Mouse (Mus musculus) cerebellum, postnatal 14 days (tissue): ENCODE measurements around the gene Hes1.
"Not testable (repeated sequence)": the region's sequence is repeated elsewhere in the genome, so short reads cannot be mapped to it uniquely, and the experiment has no call there.

Experiments
- DNase-seq, 2 experiments: peaks; one replicate each; pipeline ENCODE4 v3.0.0; 2021; ENCODE audit warnings: mixed read lengths in 2 of 2

The Hes1 gene

GRCm38 (mm10) chr16:30073317-30073716, 9.1 kb downstream of the Hes1 start:
- no peak for DNase-seq

- no peak for DNase-seq
Observed at GRCm38 (mm10) chr16:30081498-30081897, 17.3 kb downstream of the Hes1 start.

GRCm38 (mm10) chr16:30081980-30082379, 17.8 kb downstream of the Hes1 start:
- DNase-seq, result no peak

- no peak for DNase-seq
Observed at GRCm38 (mm10) chr16:30082965-30083364, 18.8 kb downstream of the Hes1 start.

- DNase-seq, result no peak
Observed at GRCm38 (mm10) chr16:30083536-30083935, 19.4 kb downstream of the Hes1 start.

- DNase-seq, result no peak
Observed at GRCm38 (mm10) chr16:30088646-30089045, 24.5 kb downstream of the Hes1 start.

- no peak for DNase-seq
Observed at GRCm38 (mm10) chr16:30090200-30090865, 26.1 kb downstream of the Hes1 start.

GRCm38 (mm10) chr16:30096050-30096449, 31.9 kb downstream of the Hes1 start:
- no peak for DNase-seq

- DNase-seq, result no peak
Observed at GRCm38 (mm10) chr16:30096475-30096874, 32.3 kb downstream of the Hes1 start.

GRCm38 (mm10) chr16:30099124-30099523, 34.9 kb downstream of the Hes1 start:
- DNase-seq, result no peak

GRCm38 (mm10) chr16:30102149-30102915, 38.1 kb downstream of the Hes1 start:
- no peak for DNase-seq

- no peak for DNase-seq
Observed at GRCm38 (mm10) chr16:30102982-30103381, 38.8 kb downstream of the Hes1 start.

GRCm38 (mm10) chr16:30103495-30103894, 39.3 kb downstream of the Hes1 start:
- no peak for DNase-seq

GRCm38 (mm10) chr16:30104363-30104762, 40.2 kb downstream of the Hes1 start:
- no peak for DNase-seq

GRCm38 (mm10) chr16:30105476-30105875, 41.3 kb downstream of the Hes1 start:
- no peak for DNase-seq

GRCm38 (mm10) chr16:30108167-30108566, 44.0 kb downstream of the Hes1 start:
- DNase-seq, result not testable (repeated sequence)

- no peak for DNase-seq
Observed at GRCm38 (mm10) chr16:30110466-30110865, 46.3 kb downstream of the Hes1 start.

GRCm38 (mm10) chr16:30111069-30111468, 46.9 kb downstream of the Hes1 start:
- no peak for DNase-seq

GRCm38 (mm10) chr16:30111566-30111965, 47.4 kb downstream of the Hes1 start:
- DNase-seq, result no peak

- DNase-seq, result no peak
Observed at GRCm38 (mm10) chr16:30113170-30113569, 49.0 kb downstream of the Hes1 start.

GRCm38 (mm10) chr16:30113800-30114199, 49.6 kb downstream of the Hes1 start:
- no peak for DNase-seq

GRCm38 (mm10) chr16:30114451-30114850, 50.3 kb downstream of the Hes1 start:
- no peak for DNase-seq
